Mouse (Mus musculus): ENCODE data around the gene Oxct2b. TPM values are rescaled to one million over a fixed set of nuclear protein-coding genes. Genes with fewer than 3 reads are reported as not detected.
"Not testable (repeated sequence)": the region's sequence is repeated elsewhere in the genome, so short reads cannot be mapped to it uniquely, and the experiment has no call there.

Gene Oxct2b
- polyA plus RNA-seq, 1 experiment, result not detected

DNA sequence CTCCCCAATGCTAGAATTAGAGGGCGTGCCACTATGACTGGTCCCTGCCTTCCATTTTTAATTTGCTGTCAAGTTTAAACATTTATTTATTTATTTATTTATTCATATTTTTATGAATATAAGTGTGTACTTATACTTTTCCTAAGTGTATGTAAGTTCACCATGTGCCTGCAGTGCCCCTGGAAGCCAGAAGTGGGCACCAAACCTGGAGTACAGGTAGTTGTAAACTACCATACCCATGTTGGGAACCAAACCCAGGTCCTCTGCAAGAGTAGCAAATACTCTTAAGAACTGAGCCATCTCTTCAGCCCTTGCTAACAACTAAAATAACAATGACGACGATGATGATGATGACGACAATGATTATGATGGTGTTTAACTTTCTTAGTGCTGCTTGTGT, 35.9 kb downstream of the Oxct2b start:
- no peak overlapping the region for H3K4me3 ChIP-seq (ENCODE audit: insufficient read depth, low read depth, low read length)
- H3K4me1 ChIP-seq (ENCODE audit: control insufficient read depth, insufficient read depth, insufficient read length, low read length), result no peaks in the 10 kb centered on the region
- H3K27ac ChIP-seq (replicated peaks; ENCODE audit: low read depth, low read length), result no peak overlapping the region

DNA sequence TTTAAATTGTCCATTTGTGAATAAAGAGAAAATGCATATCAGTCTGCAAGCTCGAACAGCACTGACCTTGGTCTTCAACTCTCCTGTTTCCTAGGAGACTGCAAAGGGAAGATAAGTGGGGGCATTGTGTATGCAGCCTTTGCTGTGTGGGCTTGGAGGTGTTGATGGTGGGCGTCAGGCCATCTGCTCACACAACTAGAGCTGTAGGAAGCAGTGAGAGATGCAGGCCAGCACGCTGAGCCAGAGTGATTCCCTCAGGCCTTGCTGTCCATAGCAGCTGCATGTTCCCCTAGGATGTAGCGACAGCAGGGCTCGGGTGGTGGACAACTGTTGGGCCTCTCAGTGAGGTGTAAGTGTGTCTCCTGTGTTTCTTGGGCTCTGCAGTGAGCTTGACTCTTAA, 36.9 kb downstream of the Oxct2b start:
- no peak overlapping the region for H3K27ac ChIP-seq (replicated peaks; ENCODE audit: low read depth, low read length)
- H3K4me3 ChIP-seq (ENCODE audit: insufficient read depth, low read depth, low read length), result no peak overlapping the region
- no peaks in the 10 kb centered on the region for H3K4me1 ChIP-seq (ENCODE audit: control insufficient read depth, insufficient read depth, insufficient read length, low read length)

GRCm38 (mm10) chr4:123155004-123155403, 38.9 kb downstream of the Oxct2b start:
- Histone ChIP-seq H3K4me3 (ENCODE audit: insufficient read depth, low read depth, low read length) (no peak overlapping the region), H3K4me1 (ENCODE audit: control insufficient read depth, insufficient read depth, insufficient read length, low read length) (no peaks in the 10 kb centered on the region), H3K27ac (replicated peaks; ENCODE audit: low read depth, low read length) (no peak overlapping the region)

DNA sequence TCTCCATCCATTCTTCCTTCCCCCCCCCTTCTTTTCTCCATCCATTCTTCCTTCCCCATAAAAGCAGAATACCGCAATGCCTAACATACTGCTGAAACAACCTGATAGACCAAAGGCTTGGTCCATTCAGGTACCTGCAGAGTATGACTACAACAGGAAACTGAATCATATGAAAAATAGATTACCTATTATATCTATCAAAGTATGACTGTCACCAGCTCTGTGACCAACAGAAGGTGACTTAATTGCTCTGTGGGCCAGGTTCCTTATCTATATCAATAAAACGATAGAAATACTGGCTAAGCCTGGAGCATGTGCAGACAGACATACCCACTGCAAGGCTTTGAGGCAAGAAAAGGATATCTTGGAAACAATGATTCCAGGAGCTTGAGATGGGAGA, 39.4 kb downstream of the Oxct2b start:
- H3K4me3 ChIP-seq (ENCODE audit: insufficient read depth, low read depth, low read length), result no peak overlapping the region
- H3K27ac ChIP-seq (replicated peaks; ENCODE audit: low read depth, low read length), result no peak overlapping the region
- no peaks in the 10 kb centered on the region for H3K4me1 ChIP-seq (ENCODE audit: control insufficient read depth, insufficient read depth, insufficient read length, low read length)

GRCm38 (mm10) chr4:123155840-123156239, 39.8 kb downstream of the Oxct2b start:
- Histone ChIP-seq H3K4me3 (ENCODE audit: insufficient read depth, low read depth, low read length) (no peak overlapping the region), H3K27ac (replicated peaks; ENCODE audit: low read depth, low read length) (no peak overlapping the region), H3K4me1 (ENCODE audit: control insufficient read depth, insufficient read depth, insufficient read length, low read length) (no peaks in the 10 kb centered on the region)

DNA sequence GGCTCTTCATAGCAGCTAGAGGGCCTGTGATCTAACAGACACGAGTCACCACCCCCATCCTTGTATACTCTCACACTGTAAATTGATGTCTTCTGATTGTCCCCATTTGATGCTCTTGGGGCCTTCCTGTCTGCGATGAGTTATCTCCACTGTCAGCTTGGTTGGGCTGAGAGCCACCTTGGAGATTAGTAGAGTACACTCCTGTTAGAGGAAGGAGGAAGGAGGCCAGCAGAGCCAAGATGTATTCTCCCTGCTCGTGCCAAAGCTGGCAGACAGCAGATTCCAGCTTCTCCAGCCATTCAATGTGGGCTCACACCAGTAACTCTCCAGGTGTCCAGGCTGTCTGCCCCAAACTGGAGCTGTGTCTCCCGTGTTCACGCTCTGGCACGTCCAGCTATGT, 44.5 kb downstream of the Oxct2b start:
- Histone ChIP-seq H3K27ac (replicated peaks; ENCODE audit: low read depth, low read length) (no peak overlapping the region), H3K4me3 (ENCODE audit: insufficient read depth, low read depth, low read length) (no peak overlapping the region), H3K4me1 (ENCODE audit: control insufficient read depth, insufficient read depth, insufficient read length, low read length) (no peaks in the 10 kb centered on the region)

DNA sequence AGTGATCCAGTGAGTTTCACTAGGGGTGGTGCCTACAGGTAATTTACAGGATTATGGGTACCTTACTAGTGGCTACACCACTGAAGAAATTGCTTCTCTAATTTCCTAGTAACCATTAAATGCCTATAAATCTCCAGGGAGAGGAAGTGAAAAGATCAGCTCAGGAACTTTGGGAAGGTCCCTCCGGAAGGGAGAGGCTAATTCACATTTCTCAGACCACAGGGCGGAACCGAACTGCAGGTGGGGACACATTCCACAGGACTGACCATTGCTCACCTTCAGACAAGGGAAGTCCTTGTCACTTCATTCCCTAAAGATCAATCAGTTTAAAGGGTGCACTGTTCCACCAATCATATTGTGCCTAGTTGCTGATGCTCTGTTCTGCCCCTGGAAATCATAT, 45.2 kb downstream of the Oxct2b start:
- not testable (repeated sequence) for H3K27ac ChIP-seq (replicated peaks; ENCODE audit: low read depth, low read length); H3K4me1 ChIP-seq (ENCODE audit: control insufficient read depth, insufficient read depth, insufficient read length, low read length); H3K4me3 ChIP-seq (ENCODE audit: insufficient read depth, low read depth, low read length)

- Histone ChIP-seq H3K4me3 (ENCODE audit: insufficient read depth, low read depth, low read length) (no peak overlapping the region), H3K27ac (replicated peaks; ENCODE audit: low read depth, low read length) (no peak overlapping the region), H3K4me1 (ENCODE audit: control insufficient read depth, insufficient read depth, insufficient read length, low read length) (no peaks in the 10 kb centered on the region)
Measured at GRCm38 (mm10) chr4:123162305-123162917, 46.3 kb downstream of the Oxct2b start.

- H3K4me1 ChIP-seq (ENCODE audit: control insufficient read depth, insufficient read depth, insufficient read length, low read length), result no peaks in the 10 kb centered on the region
- H3K27ac ChIP-seq (replicated peaks; ENCODE audit: low read depth, low read length), result no peak overlapping the region
- H3K4me3 ChIP-seq (ENCODE audit: insufficient read depth, low read depth, low read length), result no peak overlapping the region
Measured at GRCm38 (mm10) chr4:123164157-123164556, 48.1 kb downstream of the Oxct2b start.

Other genes with a start within 250 kb of the Oxct2b start
- gene Cap1, start 230.2 kb upstream of the Oxct2b start, polyA plus RNA-seq (2012; ENCODE audit: insufficient read depth, insufficient read length, missing spikeins), result 53.9 and 54.1 TPM in 2 replicates
- not detected in 2 replicates for gene Mfsd2a, start 155.1 kb upstream of the Oxct2b start, polyA plus RNA-seq (2012; ENCODE audit: insufficient read depth, insufficient read length, missing spikeins)
- gene Mycl, start 120.6 kb upstream of the Oxct2b start, polyA plus RNA-seq (2012; ENCODE audit: insufficient read depth, insufficient read length, missing spikeins), result 0.83 and 0.92 TPM in 2 replicates
- gene Trit1, start 99.7 kb upstream of the Oxct2b start, polyA plus RNA-seq (2012; ENCODE audit: insufficient read depth, insufficient read length, missing spikeins), result 13.4 and 20.8 TPM in 2 replicates
- 0.50 and 0.59 TPM in 2 replicates for gene Bmp8b, start 11.1 kb upstream of the Oxct2b start, polyA plus RNA-seq (2012; ENCODE audit: insufficient read depth, insufficient read length, missing spikeins)
- gene Ppie, start 23.7 kb downstream of the Oxct2b start, polyA plus RNA-seq (2012; ENCODE audit: insufficient read depth, insufficient read length, missing spikeins), result 20.4 and 23.5 TPM in 2 replicates
- gene Hpcal4, start 67.0 kb downstream of the Oxct2b start, polyA plus RNA-seq (2012; ENCODE audit: insufficient read depth, insufficient read length, missing spikeins), result 0.83 and 2.0 TPM in 2 replicates
- gene Nt5c1a, start 85.2 kb downstream of the Oxct2b start, polyA plus RNA-seq (2012; ENCODE audit: insufficient read depth, insufficient read length, missing spikeins), result not detected in 2 replicates
- gene Heyl, start 117.3 kb downstream of the Oxct2b start, polyA plus RNA-seq (2012; ENCODE audit: insufficient read depth, insufficient read length, missing spikeins), result 8.3 and 8.9 TPM in 2 replicates
- 45.5 and 52.1 TPM in 2 replicates for gene Pabpc4, start 146.1 kb downstream of the Oxct2b start, polyA plus RNA-seq (2012; ENCODE audit: insufficient read depth, insufficient read length, missing spikeins)
- not detected in 2 replicates for gene Oxct2a, start 207.4 kb downstream of the Oxct2b start, polyA plus RNA-seq (2012; ENCODE audit: insufficient read depth, insufficient read length, missing spikeins)
- not detected in 2 replicates for gene Bmp8a, start 227.0 kb downstream of the Oxct2b start, polyA plus RNA-seq (2012; ENCODE audit: insufficient read depth, insufficient read length, missing spikeins)